Mouse (Mus musculus) forebrain, embryonic 14.5 days (tissue): ENCODE results near the gene Tbc1d8b. TPM values are rescaled to one million over a fixed set of nuclear protein-coding genes. Genes with fewer than 3 reads are reported as not detected.
"Not testable (repeated sequence)": the region's sequence is repeated elsewhere in the genome, so short reads cannot be mapped to it uniquely, and the experiment has no call there.

ENCODE experiments used
- ATAC-seq: fragments of 200-750 bp; cut with Nextera tagmentation; 2 replicates; pipeline ENCODE4 v1.8.0; 2017; ENCODE audit warnings: mild to moderate bottlenecking, moderate library complexity
- DNase-seq: peaks from one replicate; pipeline ENCODE4 v3.0.0-alpha.2; 2015; ENCODE audit warnings: low spot score
- H3K27ac ChIP-seq: fragments of 300-500 bp; sonication (generic); 2 replicates; pipeline ENCODE4 v1.5.1; 2014; ENCODE audit warnings: low read depth, mild to moderate bottlenecking, control low read depth, low read length, moderate library complexity
- H3K27me3 ChIP-seq: fragments of 300-500 bp; sonication (generic); replicated peaks from 2 replicates; pipeline ENCODE4 v1.6.1; 2014; ENCODE audit warnings: low read length, control low read depth, mixed read lengths; ENCODE audit not compliant: control insufficient read depth, insufficient read depth
- H3K36me3 ChIP-seq: fragments of 300-500 bp; sonication (generic); 2 replicates; pipeline ENCODE4 v1.6.1; 2014; ENCODE audit warnings: low read length, control low read depth; ENCODE audit not compliant: control insufficient read depth, insufficient read depth
- H3K4me1 ChIP-seq: fragments of 300-500 bp; sonication (generic); 2 replicates; pipeline ENCODE4 v1.6.1; 2014; ENCODE audit warnings: antibody characterized with exemption, low read length, control low read depth; ENCODE audit not compliant: control insufficient read depth, insufficient read depth
- H3K4me2 ChIP-seq: fragments of 300-500 bp; sonication (generic); 2 replicates; pipeline ENCODE4 v1.6.1; 2014; ENCODE audit warnings: mild to moderate bottlenecking, control low read depth, low read length
- H3K4me3 ChIP-seq: fragments of 300-500 bp; sonication (generic); 2 replicates; pipeline ENCODE4 v1.5.1; 2014; ENCODE audit warnings: low read depth, low read length, control low read depth
- H3K9ac ChIP-seq: fragments of 300-500 bp; sonication (generic); 2 replicates; pipeline ENCODE4 v1.6.1; 2014; ENCODE audit warnings: mild to moderate bottlenecking, low read length, control low read depth, moderate library complexity
- H3K9me3 ChIP-seq: fragments of 300-500 bp; sonication (generic); replicated peaks from 2 replicates; pipeline ENCODE4 v1.6.1; 2016; ENCODE audit warnings: low read length, control low read depth, mixed read lengths; ENCODE audit not compliant: control insufficient read depth
- WGBS: fragments of 180-500 bp; shearing (Covaris S2); extraction: QIAGEN DNeasy Blood & Tissue Kit; methylation state at CpG from one replicate; pipeline ENCODE4 v1.1.7; 2014; 5-methylcytosine and 5-hydroxymethylcytosine counted together
- polyA plus RNA-seq: library from polyadenylated mRNA; unstranded; fragments of >200 nt; fragmentation: Nextera tagmentation; extraction: Ambion mirVana; gene quantifications from 2 replicates; pipeline ENCODE4 v1.2.1, GENCODE M21; 2014

Gene Tbc1d8b
- polyA plus RNA-seq, 1 experiment from 2014 or later, result 0.36 TPM

DNA sequence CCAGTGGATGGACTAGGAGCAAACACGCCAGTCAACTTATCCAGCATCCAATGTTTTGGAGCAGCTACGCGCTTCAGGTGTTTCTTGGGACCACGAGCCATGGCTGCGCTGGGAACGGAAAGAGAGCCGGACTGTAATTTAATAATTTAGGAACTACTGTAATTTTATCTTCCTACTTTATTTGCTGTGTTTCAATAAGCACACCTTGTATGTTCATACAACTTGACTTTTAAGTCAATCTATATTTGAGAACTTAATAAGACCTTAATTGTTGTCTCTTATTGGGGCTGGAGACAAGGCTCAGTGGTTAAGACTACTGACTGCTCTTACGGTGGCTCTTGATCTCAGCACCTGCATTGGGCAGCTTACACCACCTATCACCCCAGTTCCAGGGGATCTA lies 29.6 kb downstream of the Tbc1d8b start, which contains the start of gene Gm15013:
Gene Gm15013 (minus strand): TSS at position 101 of the 400 bp plus-strand sequence.
- no peaks in the 10 kb centered on the region for H3K9me3 ChIP-seq
- H3K27me3 ChIP-seq, result no peaks in the 10 kb centered on the region
- no peak within 1 kb of the TSS for H3K4me2 ChIP-seq
- ATAC-seq (no peak), DNase-seq (no peak)
- H3K4me1 ChIP-seq, result no peaks in the 10 kb centered on the region
- H3K27ac ChIP-seq, result no peak within 1 kb of the TSS
- H3K36me3 ChIP-seq, result no peaks in the 10 kb centered on the region
- WGBS, result 94% methylated on average over 8 of the region's 8 CpGs
- no peak within 1 kb of the TSS for H3K9ac ChIP-seq
- no peak within 1 kb of the TSS for H3K4me3 ChIP-seq

DNA sequence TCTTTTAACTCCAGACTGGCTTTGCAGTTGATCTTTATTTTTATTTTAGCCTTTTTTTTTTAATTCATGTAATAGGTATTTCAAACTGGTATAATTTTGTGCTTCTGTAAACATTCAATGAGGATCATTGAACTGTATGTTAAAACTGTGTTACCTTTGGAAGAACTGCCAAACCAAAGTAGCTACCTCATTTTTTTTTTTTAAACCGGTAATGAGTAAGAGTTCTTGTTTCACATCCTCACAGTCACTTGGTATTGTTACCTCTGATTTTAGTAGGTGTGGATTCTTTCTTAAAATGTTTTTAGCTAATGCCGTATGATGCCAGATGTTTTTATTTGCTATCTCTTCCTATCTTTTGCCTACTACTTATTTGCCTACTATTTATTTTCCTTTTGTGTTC lies 37.6 kb downstream of the Tbc1d8b start:
- H3K9me3 ChIP-seq, result no peaks in the 10 kb centered on the region
- H3K9ac ChIP-seq, result no peak overlapping the region
- ATAC-seq, result no peak

DNA sequence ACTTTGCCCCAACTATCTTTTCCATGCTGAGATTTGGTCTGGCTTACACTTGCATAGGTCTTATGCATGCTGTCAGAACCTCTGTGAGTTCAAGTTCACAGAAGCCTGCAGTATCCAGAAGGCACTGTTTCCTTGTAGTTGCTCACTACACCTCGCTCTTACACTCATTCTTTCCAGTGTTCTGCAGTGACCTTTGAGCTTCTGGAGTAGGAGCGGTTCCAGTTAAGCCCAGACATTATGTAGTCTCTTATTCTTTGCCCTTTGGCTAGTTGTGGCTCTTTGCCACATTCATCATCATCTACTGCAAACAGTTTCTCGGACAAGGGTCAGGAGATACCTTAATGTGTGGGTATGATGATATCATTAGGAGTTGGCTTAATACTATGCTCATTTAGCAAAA lies 45.7 kb downstream of the Tbc1d8b start:
- 78% methylated on average over 3 of the region's 3 CpGs for WGBS
- H3K36me3 ChIP-seq, result no peaks in the 10 kb centered on the region
- no peaks in the 10 kb centered on the region for H3K27me3 ChIP-seq
- no peak overlapping the region for H3K9ac ChIP-seq
- H3K4me2 ChIP-seq, result no peak overlapping the region
- H3K9me3 ChIP-seq, result no peaks in the 10 kb centered on the region
- H3K4me3 ChIP-seq, result no peak overlapping the region
- no peak overlapping the region for H3K27ac ChIP-seq
- ATAC-seq, result no peak
- no peak for DNase-seq
- H3K4me1 ChIP-seq, result no peaks in the 10 kb centered on the region

More for the DNA sequence above, 37.6 kb downstream of the Tbc1d8b start:
- Histone ChIP-seq H3K27ac (no peak overlapping the region), H3K27me3 (no peaks in the 10 kb centered on the region), H3K36me3 (no peaks in the 10 kb centered on the region), H3K4me1 (no peaks in the 10 kb centered on the region), H3K4me2 (no peak overlapping the region), H3K4me3 (no peak overlapping the region)
- no peak for DNase-seq
- WGBS, result 93% methylated on average over 2 of the region's 2 CpGs

DNA sequence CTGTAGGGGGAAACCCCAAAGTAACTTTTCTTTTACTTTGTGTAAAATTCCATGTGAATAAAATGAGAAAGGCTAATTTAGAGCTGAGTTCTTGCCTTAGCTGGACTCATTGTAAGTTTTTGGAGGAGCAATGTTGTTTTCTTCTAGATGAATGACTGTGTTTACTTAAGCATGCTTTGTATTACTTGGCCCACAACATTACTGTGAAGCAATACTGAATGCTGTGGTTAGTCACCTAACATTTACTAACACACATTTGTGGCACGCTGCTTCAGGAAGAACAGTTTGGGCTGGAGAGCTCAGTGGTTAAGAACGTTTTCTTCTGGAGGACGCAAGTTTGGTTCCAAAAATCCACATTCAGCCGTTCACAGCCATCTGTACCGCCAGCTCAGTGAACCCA lies 52.3 kb downstream of the Tbc1d8b start:
- Histone ChIP-seq H3K36me3 (no peaks in the 10 kb centered on the region), H3K4me3 (no peak overlapping the region), H3K4me2 (no peak overlapping the region), H3K9ac (no peak overlapping the region), H3K9me3 (no peaks in the 10 kb centered on the region), H3K4me1 (no peaks in the 10 kb centered on the region), H3K27ac (no peak overlapping the region), H3K27me3 (no peaks in the 10 kb centered on the region)
- ATAC-seq (no peak), DNase-seq (no peak)
- 85% methylated on average over 5 of the region's 5 CpGs for WGBS

DNA sequence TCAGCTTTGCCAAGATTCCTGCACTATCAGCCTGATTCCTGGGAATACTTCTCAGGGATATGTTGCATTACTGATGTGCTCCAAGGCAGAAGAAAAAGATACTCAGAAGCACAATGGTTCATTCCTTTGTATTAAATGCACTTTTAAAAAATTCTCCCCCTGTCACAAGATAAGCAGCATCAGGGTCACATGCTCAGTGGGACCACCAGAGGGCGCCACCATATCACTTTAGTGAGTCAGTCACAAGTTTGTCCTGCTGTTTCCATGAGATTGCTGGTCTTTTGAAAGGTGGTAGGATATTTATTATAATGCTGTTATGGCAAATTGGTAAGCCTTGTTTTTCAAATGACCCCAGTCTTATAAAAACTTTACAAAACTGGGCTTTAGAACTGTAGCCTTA lies 67.1 kb downstream of the Tbc1d8b start:
- H3K36me3 ChIP-seq, result no peaks in the 10 kb centered on the region
- no peak overlapping the region for H3K4me2 ChIP-seq
- no peak overlapping the region for H3K27ac ChIP-seq
- no peak overlapping the region for H3K4me3 ChIP-seq
- H3K27me3 ChIP-seq, result no peaks in the 10 kb centered on the region
- DNase-seq, result peak; percentile 64
- no peak for ATAC-seq
- 0% methylated on average over 1 of the region's 1 CpGs for WGBS
- H3K4me1 ChIP-seq, result no peaks in the 10 kb centered on the region
- H3K9me3 ChIP-seq, result no peaks in the 10 kb centered on the region
- H3K9ac ChIP-seq, result no peak overlapping the region

DNA sequence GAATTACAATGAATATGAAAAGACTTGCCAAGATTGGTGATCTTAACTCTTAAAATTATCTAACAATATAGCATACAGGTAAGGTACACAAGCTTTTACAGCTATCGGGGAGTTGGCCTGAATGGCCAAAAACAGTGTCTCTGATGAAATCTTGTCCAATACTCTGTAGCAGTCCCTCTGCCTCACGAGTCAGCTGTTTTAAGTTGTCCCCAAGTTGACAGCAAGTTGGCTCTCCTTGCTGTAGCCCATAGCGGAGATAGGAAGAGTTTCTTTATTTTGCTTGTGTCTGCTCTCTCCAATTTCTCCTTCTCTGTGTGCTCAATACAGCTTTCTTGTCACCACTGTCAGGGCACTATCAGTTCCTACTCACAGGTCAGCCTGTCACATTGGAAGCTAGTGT lies 73.8 kb downstream of the Tbc1d8b start:
- not testable (repeated sequence) for H3K4me3 ChIP-seq, H3K27me3 ChIP-seq, H3K27ac ChIP-seq, H3K4me2 ChIP-seq, H3K9ac ChIP-seq, H3K36me3 ChIP-seq, H3K9me3 ChIP-seq, DNase-seq, H3K4me1 ChIP-seq, ATAC-seq
- 85% methylated on average over 3 of the region's 3 CpGs for WGBS

DNA sequence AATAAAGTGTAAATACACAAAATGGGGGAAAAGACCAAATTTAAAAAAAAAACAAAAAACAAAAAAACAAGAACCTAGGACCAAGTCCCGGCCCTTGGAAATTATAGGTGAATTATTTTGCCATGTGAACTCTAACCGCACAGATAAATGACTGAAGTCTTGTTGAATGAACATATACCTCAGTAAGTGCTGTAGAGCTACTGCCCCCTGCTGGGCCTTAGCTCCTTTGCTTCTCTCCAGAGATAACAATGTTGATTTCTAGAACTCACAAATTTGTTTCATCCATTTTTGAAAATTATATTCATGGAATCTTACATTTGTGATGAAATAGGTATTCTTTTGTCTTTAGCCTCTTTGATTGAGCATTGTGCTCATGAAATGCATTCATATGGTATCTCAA lies 77.8 kb downstream of the Tbc1d8b start:
- H3K9me3 ChIP-seq, result no peaks in the 10 kb centered on the region
- DNase-seq (peak; percentile 45), ATAC-seq (no peak)
- no peak overlapping the region for H3K9ac ChIP-seq
- WGBS, result 89% methylated on average over 2 of the region's 2 CpGs
- H3K4me1 ChIP-seq, result no peaks in the 10 kb centered on the region
- no peak overlapping the region for H3K4me2 ChIP-seq
- no peak overlapping the region for H3K27ac ChIP-seq
- no peak overlapping the region for H3K4me3 ChIP-seq
- H3K36me3 ChIP-seq, result no peaks in the 10 kb centered on the region
- H3K27me3 ChIP-seq, result no peaks in the 10 kb centered on the region

DNA sequence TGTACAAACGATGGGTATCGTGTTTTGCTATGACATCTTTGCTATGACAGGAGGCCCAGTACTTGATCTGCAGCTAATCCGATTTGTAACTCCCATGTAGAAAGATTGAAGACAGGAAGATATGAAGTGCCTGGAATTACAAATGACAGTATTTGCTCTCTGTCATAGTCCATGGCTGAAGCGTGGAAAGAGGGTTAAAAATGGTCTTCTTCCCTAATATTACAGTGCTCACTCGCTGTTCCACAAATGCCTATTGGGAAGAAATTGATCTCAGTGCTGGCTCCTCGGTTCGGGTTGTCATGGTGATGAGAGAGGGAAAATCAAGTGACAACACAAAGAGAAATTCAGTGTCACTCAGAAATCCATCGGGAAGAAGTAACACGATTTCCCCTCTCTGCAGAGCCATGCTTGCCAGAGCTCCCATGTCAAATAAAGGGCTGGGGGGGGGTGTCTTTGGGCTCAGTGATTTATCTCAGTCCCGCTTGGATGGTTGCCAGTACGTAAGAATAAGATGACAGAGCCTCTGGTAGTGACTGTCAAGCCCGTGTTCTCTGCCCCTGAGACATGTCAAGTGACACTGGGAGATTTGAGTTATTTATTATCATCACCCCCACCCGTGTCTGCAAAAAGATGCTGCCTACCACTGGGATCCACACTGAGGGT lies 85.3 kb downstream of the Tbc1d8b start:
- Histone ChIP-seq H3K27ac (no peak overlapping the region), H3K27me3 (no peaks in the 10 kb centered on the region), H3K4me3 (no peak overlapping the region), H3K36me3 (no peaks in the 10 kb centered on the region), H3K9me3 (no peaks in the 10 kb centered on the region), H3K4me1 (no peaks in the 10 kb centered on the region), H3K4me2 (no peak overlapping the region), H3K9ac (no peak overlapping the region)
- 77% methylated on average over 13 of the region's 13 CpGs for WGBS
- DNase-seq (peak; percentile 28), ATAC-seq (peak; percentile 18; the same call in 1 of the 2 replicates)

DNA sequence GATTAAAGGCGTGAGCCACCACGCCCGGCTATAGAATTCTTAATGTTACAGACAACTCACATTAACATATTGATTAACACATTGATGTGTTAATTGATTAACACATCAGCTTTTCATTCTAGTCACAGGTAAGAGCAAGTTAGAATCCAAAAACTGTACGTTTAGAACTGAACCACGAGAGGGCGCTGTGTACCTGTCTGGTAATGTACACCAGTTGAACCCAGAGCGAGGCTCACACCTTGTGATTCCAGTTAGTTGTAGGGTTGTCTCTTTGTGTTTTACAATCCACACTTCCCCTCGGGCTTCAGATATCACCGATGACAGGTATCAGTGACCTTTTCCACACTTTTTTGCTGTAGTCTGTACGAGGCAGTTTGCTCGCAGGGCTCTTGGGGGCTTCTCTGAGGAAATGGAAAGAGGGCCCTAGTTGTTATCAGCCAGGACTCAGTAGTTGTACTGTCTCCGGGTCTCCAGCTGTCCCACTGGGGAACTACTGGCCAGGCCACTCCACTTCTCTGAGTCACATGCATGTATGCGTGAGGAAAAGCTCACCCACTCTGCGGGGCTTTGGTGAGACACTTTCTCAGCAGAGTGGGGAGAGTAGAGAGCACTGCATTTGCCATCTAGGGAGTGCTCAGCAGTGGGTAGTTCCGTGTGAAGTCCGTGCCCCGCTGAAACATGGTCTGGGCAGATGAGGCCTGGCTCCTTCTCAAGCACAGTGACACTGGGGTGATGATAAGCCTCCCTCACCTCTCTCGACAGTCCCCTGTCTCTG lies 89.7 kb downstream of the Tbc1d8b start:
- Histone ChIP-seq H3K4me3 (no peak overlapping the region), H3K36me3 (no peaks in the 10 kb centered on the region), H3K4me1 (no peaks in the 10 kb centered on the region), H3K9me3 (no peaks in the 10 kb centered on the region), H3K4me2 (no peak overlapping the region), H3K27me3 (no peaks in the 10 kb centered on the region), H3K9ac (no peak overlapping the region), H3K27ac (no peak overlapping the region)
- ATAC-seq (no peak), DNase-seq (peak; percentile 50)
- WGBS, result 42% methylated on average over 18 of the region's 18 CpGs
